Mouse (Mus musculus) lung, postnatal 0 days (tissue): ENCODE results near the gene Erc1. TPM values are rescaled to one million over a fixed set of nuclear protein-coding genes. Genes with fewer than 3 reads are reported as not detected.

ENCODE experiments used
- ATAC-seq: fragments of 200-750 bp; cut with Nextera tagmentation; 2 replicates; pipeline ENCODE4 v1.8.0; 2017; ENCODE audit warnings: moderate library complexity
- DNase-seq: peaks from one replicate; pipeline ENCODE4 v3.0.0-alpha.2; 2016; ENCODE audit warnings: low spot score
- H3K27ac ChIP-seq: fragments of 300-500 bp; sonication (generic); 2 replicates; pipeline ENCODE4 v1.5.1; 2014; ENCODE audit warnings: antibody characterized with exemption, mild to moderate bottlenecking, low read length, mixed read lengths
- H3K27me3 ChIP-seq: fragments of 300-500 bp; sonication (generic); replicated peaks from 2 replicates; pipeline ENCODE4 v1.6.1; 2014; ENCODE audit warnings: low read length, mixed read lengths; ENCODE audit not compliant: insufficient read depth
- H3K36me3 ChIP-seq: fragments of 300-500 bp; sonication (generic); 2 replicates; pipeline ENCODE4 v1.6.1; 2014; ENCODE audit warnings: low read length, mixed read lengths; ENCODE audit not compliant: insufficient read depth
- H3K4me1 ChIP-seq: fragments of 300-500 bp; sonication (generic); 2 replicates; pipeline ENCODE4 v1.6.1; 2014; ENCODE audit warnings: antibody characterized with exemption, low read depth, low read length, mixed read lengths; ENCODE audit not compliant: insufficient read depth
- H3K4me2 ChIP-seq: fragments of 300-500 bp; sonication (generic); replicated peaks from 2 replicates; pipeline ENCODE4 v1.6.1; 2014; ENCODE audit warnings: low read depth, mild to moderate bottlenecking, low read length, moderate library complexity, mixed read lengths
- H3K4me3 ChIP-seq: fragments of 300-500 bp; sonication (generic); 2 replicates; pipeline ENCODE4 v1.5.1; 2014; ENCODE audit warnings: low read depth, low read length
- H3K9ac ChIP-seq: fragments of 300-500 bp; sonication (generic); replicated peaks from 2 replicates; pipeline ENCODE4 v1.6.1; 2014; ENCODE audit warnings: low read depth, mild to moderate bottlenecking
- H3K9me3 ChIP-seq: fragments of 300-500 bp; sonication (generic); 2 replicates; pipeline ENCODE4 v1.6.1; 2016; ENCODE audit warnings: low read length, mixed read lengths
- CTCF ChIP-seq: IDR thresholded peaks from 2 replicates; pipeline ENCODE4 v1.5.1; 2016; ENCODE audit warnings: antibody characterized with exemption, mild to moderate bottlenecking
- EP300 ChIP-seq: IDR thresholded peaks from 2 replicates; pipeline ENCODE4 v1.6.1; 2016; ENCODE audit warnings: antibody characterized with exemption, mild to moderate bottlenecking, control low read depth
- WGBS: fragments of 180-500 bp; shearing (Covaris S2); extraction: QIAGEN DNeasy Blood & Tissue Kit; methylation state at CpG from one replicate; pipeline ENCODE4 v1.1.7; 2014; 5-methylcytosine and 5-hydroxymethylcytosine counted together
- polyA plus RNA-seq: library from polyadenylated mRNA; unstranded; fragments of >200 nt; fragmentation: Nextera tagmentation; extraction: Ambion mirVana; gene quantifications from 2 replicates; pipeline ENCODE4 v1.2.1, GENCODE M21; 2015

Erc1 gene
- polyA plus RNA-seq, result 9.9 and 12.8 TPM in 2 replicates

- TF ChIP-seq CTCF, result no peak
- no peak for TF ChIP-seq EP300
- WGBS, result 2% methylated on average over 30 of the region's 73 CpGs
- H3K36me3 ChIP-seq, result no peaks in the 10 kb centered on the region
- H3K27me3 ChIP-seq, result no peaks in the 10 kb centered on the region
- H3K9ac ChIP-seq, result peak within 1 kb of the TSS; percentile 73
- H3K4me2 ChIP-seq, result peak within 1 kb of the TSS; percentile 86
- peak; percentile 96 for DNase-seq
- peak within 1 kb of the TSS; percentile 93 for H3K27ac ChIP-seq
- peak; percentile 97 for ATAC-seq
- peak within 1 kb of the TSS; percentile 80 for H3K4me3 ChIP-seq
- no peaks in the 10 kb centered on the region; the same call in 1 of the 2 replicates for H3K4me1 ChIP-seq
- H3K9me3 ChIP-seq, result no peaks in the 10 kb centered on the region
These were observed at the start of gene Erc1 for GRCm38 (mm10) chr6:119848034-119848695. Gene Erc1, minus strand, starts transcription at chr6:119848167.

- no peaks in the 10 kb centered on the region for H3K27me3 ChIP-seq
- no peak overlapping the region for H3K4me2 ChIP-seq
- H3K36me3 ChIP-seq, result no peaks in the 10 kb centered on the region
- no peak overlapping the region for H3K4me3 ChIP-seq
- no peaks in the 10 kb centered on the region for H3K9me3 ChIP-seq
- DNase-seq, result no peak
- no peak overlapping the region for H3K9ac ChIP-seq
- TF ChIP-seq EP300, result no peak
- TF ChIP-seq CTCF, result no peak
- no peaks in the 10 kb centered on the region for H3K4me1 ChIP-seq
- WGBS, result 72% methylated on average over 7 of the region's 7 CpGs
- ATAC-seq, result no peak
- H3K27ac ChIP-seq, result no peak overlapping the region
These were observed 44.7 kb upstream of the Erc1 start for GRCm38 (mm10) chr6:119892711-119893110.

GRCm38 (mm10) chr6:119883151-119883550, 35.2 kb upstream of the Erc1 start:
- no peaks in the 10 kb centered on the region for H3K9me3 ChIP-seq
- DNase-seq (no peak), ATAC-seq (no peak)
- no peak overlapping the region for H3K4me2 ChIP-seq
- 49% methylated on average over 7 of the region's 7 CpGs for WGBS
- H3K4me3 ChIP-seq, result no peak overlapping the region
- no peaks in the 10 kb centered on the region for H3K27me3 ChIP-seq
- TF ChIP-seq EP300 (no peak), CTCF (no peak)
- no peak overlapping the region for H3K27ac ChIP-seq
- no peaks in the 10 kb centered on the region for H3K4me1 ChIP-seq
- no peak overlapping the region for H3K9ac ChIP-seq
- no peaks in the 10 kb centered on the region for H3K36me3 ChIP-seq

- 77% methylated on average over 11 of the region's 11 CpGs for WGBS
- no peak overlapping the region for H3K9ac ChIP-seq
- H3K4me1 ChIP-seq, result no peaks in the 10 kb centered on the region
- no peak overlapping the region for H3K4me2 ChIP-seq
- peak; percentile 25; the same call in 1 of the 2 replicates for ATAC-seq
- TF ChIP-seq EP300, result no peak
- no peak for TF ChIP-seq CTCF
- H3K27ac ChIP-seq, result no peak overlapping the region
- H3K36me3 ChIP-seq, result no peaks in the 10 kb centered on the region
- H3K27me3 ChIP-seq, result no peaks in the 10 kb centered on the region
- H3K9me3 ChIP-seq, result no peaks in the 10 kb centered on the region
- H3K4me3 ChIP-seq, result no peak overlapping the region
- peak; percentile 8 for DNase-seq
These were observed 16.5 kb upstream of the Erc1 start for GRCm38 (mm10) chr6:119864341-119865034.

GRCm38 (mm10) chr6:119861519-119861918, 13.6 kb upstream of the Erc1 start:
- Histone ChIP-seq H3K4me3 (no peak overlapping the region), H3K4me2 (no peak overlapping the region), H3K9me3 (no peaks in the 10 kb centered on the region), H3K9ac (no peak overlapping the region), H3K36me3 (no peaks in the 10 kb centered on the region), H3K4me1 (no peaks in the 10 kb centered on the region), H3K27ac (no peak overlapping the region), H3K27me3 (no peaks in the 10 kb centered on the region)
- TF ChIP-seq EP300, result no peak
- TF ChIP-seq CTCF, result no peak
- no peak for DNase-seq
- WGBS, result 80% methylated on average over 8 of the region's 8 CpGs
- ATAC-seq, result no peak

- no peaks in the 10 kb centered on the region for H3K9me3 ChIP-seq
- ATAC-seq (no peak), DNase-seq (no peak)
These were observed 12.3 kb upstream of the Erc1 start for GRCm38 (mm10) chr6:119860236-119860635.

More at GRCm38 (mm10) chr6:119860236-119860635, 12.3 kb upstream of the Erc1 start:
- WGBS, result 86% methylated on average over 2 of the region's 2 CpGs
- no peak overlapping the region for H3K4me3 ChIP-seq
- no peak overlapping the region for H3K9ac ChIP-seq
- no peaks in the 10 kb centered on the region for H3K36me3 ChIP-seq
- TF ChIP-seq EP300 (no peak), CTCF (no peak)
- H3K27me3 ChIP-seq, result no peaks in the 10 kb centered on the region
- H3K4me2 ChIP-seq, result no peak overlapping the region
- H3K27ac ChIP-seq, result no peak overlapping the region
- H3K4me1 ChIP-seq, result no peaks in the 10 kb centered on the region
